Mouse (Mus musculus): ENCODE measurements at regions not wholly inside any gene's neighbourhood (a gene's known extent, or its start where the extent isn't known, plus 50 kb on each side); places are given as distances from the start of the nearest gene placed in this dataset.
A peak's percentile ranks its signal among the peaks of the same experiment; 100 is the strongest.

DNA sequence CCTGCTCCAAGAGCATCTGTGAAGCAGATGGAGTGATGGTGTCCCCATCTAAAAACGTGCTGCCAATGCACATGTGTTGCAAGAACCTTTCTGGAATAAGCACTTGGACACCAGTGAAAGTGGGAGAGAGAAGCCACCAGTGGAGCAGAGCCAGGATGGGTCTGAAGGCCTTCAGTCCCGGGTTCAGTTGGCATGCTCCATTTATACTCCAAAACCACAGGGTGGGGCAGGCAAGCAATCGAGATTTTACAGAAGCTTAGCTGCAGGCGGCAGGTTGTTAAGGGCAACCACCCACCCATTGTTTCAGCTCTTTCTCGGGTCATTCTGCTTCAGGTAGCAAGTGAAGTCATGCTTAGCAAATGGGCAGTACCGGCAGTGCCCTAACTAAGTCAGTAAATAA lies 51.8 kb upstream of the Sv2b start:
- Histone ChIP-seq H3K4me2 (no peak overlapping the region), H3K36me3 (no peaks in the 10 kb centered on the region), H3K27me3 (replicated peaks) (no peaks in the 10 kb centered on the region), H3K9me3 (no peaks in the 10 kb centered on the region), H3K9ac (no peak overlapping the region), H3K4me3 (no peak overlapping the region), H3K27ac (replicated peaks) (no peak overlapping the region), H3K4me1 (no peaks in the 10 kb centered on the region)
- ATAC-seq (ENCODE audit: extremely low read depth, insufficient number of reproducible peaks, low FRiP score, low TSS enrichment), result no peak
- 59% methylated on average over 6 of the region's 6 CpGs for WGBS

GRCm38 (mm10) chr7:75362541-75362940 lies 53.5 kb upstream of the Sv2b start:
- ATAC-seq (ENCODE audit: extremely low read depth, insufficient number of reproducible peaks, low FRiP score, low TSS enrichment), result no peak
- WGBS, result 80% methylated on average over 6 of the region's 6 CpGs
- Histone ChIP-seq H3K9me3 (no peaks in the 10 kb centered on the region), H3K27ac (replicated peaks) (no peak overlapping the region), H3K4me1 (no peaks in the 10 kb centered on the region), H3K36me3 (no peaks in the 10 kb centered on the region), H3K9ac (no peak overlapping the region), H3K27me3 (replicated peaks) (no peaks in the 10 kb centered on the region), H3K4me2 (no peak overlapping the region), H3K4me3 (no peak overlapping the region)

- H3K4me2 ChIP-seq, result no peak overlapping the region
- H3K9me3 ChIP-seq, result no peaks in the 10 kb centered on the region
- no peak overlapping the region for H3K27ac ChIP-seq (replicated peaks)
- ATAC-seq (ENCODE audit: extremely low read depth, insufficient number of reproducible peaks, low FRiP score, low TSS enrichment), result no peak
- no peak overlapping the region for H3K9ac ChIP-seq
- no peak overlapping the region for H3K4me3 ChIP-seq
- peaks cover 13% of the 10 kb centered on the region for H3K4me1 ChIP-seq
- H3K27me3 ChIP-seq (replicated peaks), result no peaks in the 10 kb centered on the region
- 59% methylated on average over 3 of the region's 3 CpGs for WGBS
- H3K36me3 ChIP-seq, result no peaks in the 10 kb centered on the region
These were observed 56.4 kb upstream of the Sv2b start for GRCm38 (mm10) chr7:75365480-75365879.

DNA sequence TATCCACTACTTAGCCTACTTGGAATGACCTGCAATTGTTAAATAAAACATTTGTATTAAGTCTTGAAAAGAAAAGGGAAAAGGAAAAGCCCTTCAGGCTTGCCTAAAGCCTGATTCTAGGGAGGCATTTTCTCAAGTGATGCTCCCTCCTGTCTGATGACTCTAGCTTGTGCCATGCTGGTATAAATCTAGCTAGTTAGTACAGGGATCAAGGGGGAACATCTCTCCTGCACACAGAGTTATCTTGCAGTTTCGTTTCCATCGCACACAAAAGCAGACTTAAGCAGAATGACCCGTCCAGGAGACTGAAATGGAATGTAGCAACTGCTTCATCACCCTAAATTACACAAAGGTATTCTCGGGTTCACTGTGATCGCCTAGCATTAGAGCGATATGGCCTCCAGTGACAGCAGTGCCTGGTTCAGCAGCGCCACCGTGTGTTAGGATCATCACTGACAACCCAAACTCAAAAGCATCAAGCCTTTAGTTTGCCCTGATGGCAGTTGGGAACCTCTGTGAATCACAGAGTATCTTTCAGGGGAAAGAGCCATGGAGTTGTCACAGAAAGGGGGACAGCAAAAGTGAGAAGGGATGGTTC lies 57.3 kb upstream of the Sv2b start:
- WGBS, result 5% methylated on average over 8 of the region's 8 CpGs
- ATAC-seq (ENCODE audit: extremely low read depth, insufficient number of reproducible peaks, low FRiP score, low TSS enrichment), result no peak
- H3K27me3 ChIP-seq (replicated peaks), result no peaks in the 10 kb centered on the region

GRCm38 (mm10) chr7:75368315-75368714 lies 59.3 kb upstream of the Sv2b start:
- Histone ChIP-seq H3K27ac (replicated peaks) (no peak overlapping the region), H3K4me3 (no peak overlapping the region), H3K4me1 (peaks cover 34% of the 10 kb centered on the region), H3K36me3 (no peaks in the 10 kb centered on the region), H3K9ac (no peak overlapping the region), H3K4me2 (no peak overlapping the region), H3K9me3 (no peaks in the 10 kb centered on the region), H3K27me3 (replicated peaks) (no peaks in the 10 kb centered on the region)
- 76% methylated on average over 9 of the region's 9 CpGs for WGBS
- ATAC-seq (ENCODE audit: extremely low read depth, insufficient number of reproducible peaks, low FRiP score, low TSS enrichment), result no peak

More for the DNA sequence above, 57.3 kb upstream of the Sv2b start:
- Histone ChIP-seq H3K4me2 (peak overlapping the region; percentile 39; the same call in 1 of the 2 replicates), H3K4me1 (peaks cover 19% of the 10 kb centered on the region), H3K27ac (replicated peaks) (no peak overlapping the region), H3K36me3 (no peaks in the 10 kb centered on the region), H3K9me3 (no peaks in the 10 kb centered on the region), H3K9ac (no peak overlapping the region), H3K4me3 (no peak overlapping the region)

GRCm38 (mm10) chr7:75369366-75369765 lies 60.3 kb upstream of the Sv2b start:
- ATAC-seq (ENCODE audit: extremely low read depth, insufficient number of reproducible peaks, low FRiP score, low TSS enrichment), result no peak
- no peaks in the 10 kb centered on the region for H3K9me3 ChIP-seq
- no peak overlapping the region for H3K4me2 ChIP-seq
- peaks cover 34% of the 10 kb centered on the region for H3K4me1 ChIP-seq
- H3K27me3 ChIP-seq (replicated peaks), result no peaks in the 10 kb centered on the region
- no peak overlapping the region for H3K27ac ChIP-seq (replicated peaks)
- WGBS, result 40% methylated on average over 4 of the region's 4 CpGs
- H3K4me3 ChIP-seq, result no peak overlapping the region
- H3K36me3 ChIP-seq, result no peaks in the 10 kb centered on the region
- no peak overlapping the region for H3K9ac ChIP-seq

- peak overlapping the region; percentile 66 for H3K9ac ChIP-seq
- whole genome bisulfite sequencing, result 36% methylated on average over 12 of the region's 12 CpGs
- H3K4me1 ChIP-seq, result peaks cover 34% of the 10 kb centered on the region
- H3K36me3 ChIP-seq, result no peaks in the 10 kb centered on the region
- no peaks in the 10 kb centered on the region for H3K27me3 ChIP-seq (replicated peaks)
- H3K4me3 ChIP-seq, result no peak overlapping the region
- peak overlapping the region; percentile 44 for H3K4me2 ChIP-seq
- H3K27ac ChIP-seq (replicated peaks), result 0 out of 2 replicates have a peak overlapping the region, but pooled peaks have one; percentile 9
- ATAC-seq (ENCODE audit: extremely low read depth, insufficient number of reproducible peaks, low FRiP score, low TSS enrichment), result peak; percentile 37; the same call in 1 of the 2 replicates
- 0 out of 2 replicates have a peak, but pooled peaks cover 5% of the 10 kb centered on the region for H3K9me3 ChIP-seq
These were observed 61.8 kb upstream of the Sv2b start for GRCm38 (mm10) chr7:75370595-75371519.

- Histone ChIP-seq H3K4me1 (peaks cover 34% of the 10 kb centered on the region), H3K4me3 (no peak overlapping the region), H3K27ac (replicated peaks) (no peak overlapping the region; the same call in 1 of the 2 replicates), H3K4me2 (no peak overlapping the region), H3K9ac (peak overlapping the region; percentile 37; the same call in 1 of the 2 replicates), H3K36me3 (no peaks in the 10 kb centered on the region), H3K9me3 (0 out of 2 replicates have a peak, but pooled peaks cover 5% of the 10 kb centered on the region), H3K27me3 (replicated peaks) (no peaks in the 10 kb centered on the region)
- no peak for ATAC-seq (ENCODE audit: extremely low read depth, insufficient number of reproducible peaks, low FRiP score, low TSS enrichment)
These were observed 62.4 kb upstream of the Sv2b start for GRCm38 (mm10) chr7:75371520-75371876.

DNA sequence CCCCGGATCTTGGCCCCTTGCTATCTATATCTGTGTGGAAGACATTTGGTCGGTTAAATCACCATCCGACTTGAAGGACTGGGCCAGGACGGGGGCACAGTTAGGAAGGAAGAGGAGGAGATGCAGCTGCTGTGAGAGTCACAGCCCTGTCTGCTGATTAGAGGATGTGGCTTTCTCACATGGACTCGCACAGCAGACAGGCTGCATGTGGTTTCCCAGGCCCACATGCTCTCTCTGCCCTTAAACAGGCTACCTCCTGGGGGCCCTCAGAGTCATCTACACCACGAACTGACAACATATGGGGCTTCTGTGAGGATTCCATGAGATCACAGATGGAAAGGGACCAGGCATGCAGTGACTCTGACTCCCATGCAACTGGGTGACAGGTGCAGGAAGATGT lies 62.9 kb upstream of the Sv2b start:
- peaks cover 34% of the 10 kb centered on the region for H3K4me1 ChIP-seq
- no peak for ATAC-seq (ENCODE audit: extremely low read depth, insufficient number of reproducible peaks, low FRiP score, low TSS enrichment)
- no peaks in the 10 kb centered on the region for H3K27me3 ChIP-seq (replicated peaks)
- no peaks in the 10 kb centered on the region for H3K36me3 ChIP-seq
- 0 out of 2 replicates have a peak, but pooled peaks cover 5% of the 10 kb centered on the region for H3K9me3 ChIP-seq
- H3K27ac ChIP-seq (replicated peaks), result peak overlapping the region; percentile 2; the same call in 1 of the 2 replicates
- H3K4me2 ChIP-seq, result no peak overlapping the region
- H3K4me3 ChIP-seq, result no peak overlapping the region
- H3K9ac ChIP-seq, result peak overlapping the region; percentile 37; the same call in 1 of the 2 replicates
- 24% methylated on average over 6 of the region's 6 CpGs for WGBS

GRCm38 (mm10) chr7:75372892-75373444 lies 63.9 kb upstream of the Sv2b start:
- Histone ChIP-seq H3K4me1 (peaks cover 34% of the 10 kb centered on the region), H3K36me3 (no peaks in the 10 kb centered on the region), H3K9me3 (0 out of 2 replicates have a peak, but pooled peaks cover 5% of the 10 kb centered on the region), H3K27me3 (replicated peaks) (no peaks in the 10 kb centered on the region), H3K27ac (replicated peaks) (no peak overlapping the region), H3K4me2 (no peak overlapping the region), H3K4me3 (no peak overlapping the region), H3K9ac (no peak overlapping the region)
- ATAC-seq (ENCODE audit: extremely low read depth, insufficient number of reproducible peaks, low FRiP score, low TSS enrichment), result no peak
- 56% methylated on average over 10 of the region's 10 CpGs for WGBS

GRCm38 (mm10) chr7:75374506-75374905 lies 65.4 kb upstream of the Sv2b start:
- Histone ChIP-seq H3K9ac (no peak overlapping the region), H3K4me1 (peaks cover 31% of the 10 kb centered on the region)
- 66% methylated on average over 6 of the region's 6 CpGs for WGBS

More at GRCm38 (mm10) chr7:75374506-75374905, 65.4 kb upstream of the Sv2b start:
- Histone ChIP-seq H3K36me3 (no peaks in the 10 kb centered on the region), H3K4me2 (no peak overlapping the region), H3K27ac (replicated peaks) (no peak overlapping the region), H3K9me3 (0 out of 2 replicates have a peak, but pooled peaks cover 5% of the 10 kb centered on the region), H3K4me3 (no peak overlapping the region), H3K27me3 (replicated peaks) (no peaks in the 10 kb centered on the region)
- ATAC-seq (ENCODE audit: extremely low read depth, insufficient number of reproducible peaks, low FRiP score, low TSS enrichment), result no peak

All from heart, embryonic 13.5 days (tissue).